In genomic region chr13:48290427-48290826, GRCm38 (mm10) we compare ENCODE assay signal across 11 mouse cellular contexts. TPM values are rescaled to one million over a fixed set of nuclear protein-coding genes. Genes with fewer than 3 reads are reported as not detected.
A peak's percentile ranks its signal among the peaks of the same experiment; 100 is the strongest.
DNase-seq lines count a peak whose midpoint lies in the region; ATAC-seq lines count a peak whose summit lies in the region.
"Had no signal": no experiment of that assay in that cellular context is flagged by ENCODE, and none has a peak within 500 bp of the region (broad histone marks: within the 10 kb centered on the region; RNA-seq: fewer than 3 reads in every experiment).

No protein-coding gene starts in this region.

- no peak overlapping the region for H3K4me2 ChIP-seq in embryonic facial prominence, embryonic 14.5 days (ENCODE audit: low read depth, low read length)
- H3K4me2 ChIP-seq in midbrain, embryonic 13.5 days (replicated peaks), result peak overlapping the region; percentile 22

- no peak overlapping the region for H3K4me3 ChIP-seq in embryonic facial prominence, embryonic 14.5 days (ENCODE audit: low read depth, low read length)
- no peak overlapping the region for H3K4me3 ChIP-seq in embryonic facial prominence, embryonic 10.5 days
- no peak overlapping the region for H3K4me3 ChIP-seq in midbrain, embryonic 13.5 days (replicated peaks)

- H3K27me3 ChIP-seq in embryonic facial prominence, embryonic 14.5 days (replicated peaks; ENCODE audit: control insufficient read depth, insufficient read depth, low read length), result no peaks in the 10 kb centered on the region
- H3K27me3 ChIP-seq in embryonic facial prominence, embryonic 10.5 days (replicated peaks; ENCODE audit: low read depth, poor library complexity, severe bottlenecking), result no peaks in the 10 kb centered on the region
- no peaks in the 10 kb centered on the region for H3K27me3 ChIP-seq in midbrain, embryonic 13.5 days

- 55% methylated on average over 13 of the region's 13 CpGs for WGBS in embryonic facial prominence, embryonic 14.5 days
- 70% methylated on average over 13 of the region's 13 CpGs for WGBS in embryonic facial prominence, embryonic 10.5 days
- WGBS in midbrain, embryonic 13.5 days, result 33% methylated on average over 13 of the region's 13 CpGs

- H3K4me1 ChIP-seq in embryonic facial prominence, embryonic 14.5 days (ENCODE audit: control insufficient read depth, insufficient read depth, low read length), result peaks cover 4% of the 10 kb centered on the region; the same call in 1 of the 2 replicates
- peaks cover 4% of the 10 kb centered on the region; the same call in 1 of the 2 replicates for H3K4me1 ChIP-seq in embryonic facial prominence, embryonic 10.5 days
- H3K4me1 ChIP-seq in midbrain, embryonic 13.5 days (replicated peaks), result peaks cover 35% of the 10 kb centered on the region

- H3K9ac ChIP-seq in embryonic facial prominence, embryonic 14.5 days (ENCODE audit: low read depth, low read length), result no peak overlapping the region
- 0 out of 2 replicates have a peak overlapping the region, but pooled peaks have one; percentile 2 for H3K9ac ChIP-seq in midbrain, embryonic 13.5 days (replicated peaks)

- no peaks in the 10 kb centered on the region for H3K9me3 ChIP-seq in embryonic facial prominence, embryonic 14.5 days (ENCODE audit: control insufficient read depth, low read length)
- H3K9me3 ChIP-seq in embryonic facial prominence, embryonic 10.5 days, result no peaks in the 10 kb centered on the region
- no peaks in the 10 kb centered on the region for H3K9me3 ChIP-seq in midbrain, embryonic 13.5 days

- ATAC-seq in embryonic facial prominence, embryonic 14.5 days (ENCODE audit: low read depth), result peak; percentile 91
- peak; percentile 91 for ATAC-seq in midbrain, embryonic 13.5 days
- ATAC-seq: intestine, postnatal 0 days had no signal

- DNase-seq in embryonic facial prominence, embryonic 14.5 days (ENCODE audit: low spot score), result peak; percentile 68
- no peak for DNase-seq in embryonic facial prominence, embryonic 10.5 days (ENCODE audit: low spot score)
- peak; percentile 28 for DNase-seq in brain, adult 2 months (ENCODE audit: low read depth, low spot score)
- peak; percentile 62 for DNase-seq in forelimb bud, embryonic 11.5 days (ENCODE audit: low read depth, low spot score)
- no peak for DNase-seq in gastrocnemius, postnatal 25 days
- DNase-seq in testis, postnatal 14 days (ENCODE audit: low spot score), result no peak
- no peak for DNase-seq in left cerebral cortex, adult 8-10 months (ENCODE audit: low spot score in 2 of 2)
- DNase-seq: gastrocnemius, postnatal 14 days; liver had no signal

- H3K27ac ChIP-seq in embryonic facial prominence, embryonic 14.5 days (replicated peaks; ENCODE audit: low read depth, low read length), result no peak overlapping the region
- H3K27ac ChIP-seq in embryonic facial prominence, embryonic 10.5 days (replicated peaks), result no peak overlapping the region
- peak overlapping the region; percentile 86 for H3K27ac ChIP-seq in midbrain, embryonic 13.5 days

- no peaks in the 10 kb centered on the region for H3K36me3 ChIP-seq in embryonic facial prominence, embryonic 14.5 days (ENCODE audit: control insufficient read depth, insufficient read depth, low read length)
- no peaks in the 10 kb centered on the region for H3K36me3 ChIP-seq in embryonic facial prominence, embryonic 10.5 days (replicated peaks)
- H3K36me3 ChIP-seq in midbrain, embryonic 13.5 days, result no peaks in the 10 kb centered on the region

RNA-seq across cellular contexts. Expression of gene Id4, which starts 29.4 kb away (rescaled TPM):
- 11.8 and 13.0 TPM in 2 replicates for polyA plus RNA-seq in embryonic facial prominence, embryonic 14.5 days (2014; fragmentation: Nextera tagmentation; extraction: Ambion mirVana)
- 18.6 and 19.2 TPM in 2 replicates for polyA plus RNA-seq in embryonic facial prominence, embryonic 10.5 days (2016; fragmentation: Nextera tagmentation; extraction: Ambion mirVana)
- 124 and 162 TPM in 2 replicates for polyA plus RNA-seq in midbrain, embryonic 13.5 days (2015; fragmentation: Nextera tagmentation; extraction: Ambion mirVana)
- total RNA-seq in gastrocnemius, postnatal 25 days (2021), result 1 to 10 TPM in 1 of 2 experiments, under 1 TPM in 1; 0.77 to 1.4 TPM
- total RNA-seq in left cerebral cortex, adult 8-10 months (2022), result 10 to 100 TPM; 55.0 to 68.0 (median 62.2) TPM

Comparison
In these comparisons a context has a peak if more than half of its experiments do, and no peak if none do; other contexts are left out.
1. DNase-seq: peak in embryonic facial prominence, embryonic 14.5 days (single experiment), brain, adult 2 months (single experiment) and forelimb bud, embryonic 11.5 days (single experiment); none in embryonic facial prominence, embryonic 10.5 days (single experiment), gastrocnemius, postnatal 25 days (single experiment), testis, postnatal 14 days (single experiment) and left cerebral cortex, adult 8-10 months (0 of 2).